Mouse (Mus musculus) spleen, postnatal 0 days (tissue): ENCODE measurements around the gene Efnb1. TPM values are rescaled to one million over a fixed set of nuclear protein-coding genes. Genes with fewer than 3 reads are reported as not detected.

Source experiments
- polyA plus RNA-seq: library from polyadenylated mRNA; unstranded; fragments of >200 nt; fragmentation: Nextera tagmentation; extraction: Ambion mirVana; gene quantifications from 2 replicates; pipeline ENCODE4 v1.2.1, GENCODE M21; 2015

The Efnb1 gene
- 6.6 and 10.5 TPM in 2 replicates for polyA plus RNA-seq

DNA sequence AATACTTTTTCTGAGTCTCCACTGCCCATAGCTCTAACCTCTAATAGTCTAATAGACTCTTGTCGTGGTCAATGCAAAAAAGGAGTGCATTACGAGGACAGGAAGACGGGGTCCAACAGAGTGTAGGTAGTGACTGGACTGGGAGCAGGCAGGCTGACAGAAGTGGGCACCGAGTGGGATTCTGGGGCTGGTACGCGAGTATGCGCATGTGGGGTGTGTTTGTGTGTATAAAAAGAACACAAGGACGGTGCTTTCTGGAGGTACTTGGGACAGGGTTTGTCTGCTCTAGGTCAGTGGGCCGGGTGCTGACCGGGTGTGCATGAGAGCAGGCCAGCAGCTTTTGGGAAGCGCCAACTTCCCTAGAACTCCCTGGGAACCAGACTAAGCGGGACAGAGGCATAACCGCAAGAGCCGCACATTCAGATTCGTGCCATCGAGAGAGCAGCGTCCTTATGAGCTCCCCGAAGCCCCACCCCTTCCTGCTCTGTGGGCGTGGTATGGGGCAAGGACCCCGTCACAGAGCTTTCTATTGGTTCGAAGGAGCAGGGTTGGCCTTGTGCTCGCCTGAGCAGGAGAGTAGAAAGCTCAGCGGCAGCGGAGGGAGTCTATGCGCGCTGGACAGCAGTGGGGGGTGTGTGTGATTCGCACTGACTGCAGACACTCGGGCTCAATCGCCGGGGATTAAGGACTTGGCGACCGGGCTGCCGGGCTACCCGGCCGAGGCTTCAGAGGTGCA, at the start of gene Efnb1:
Gene Efnb1 (plus strand): TSS at position 608 of the 736 bp plus-strand sequence.

Other genes with a start within 250 kb of the Efnb1 start
- 3.8 and 5.1 TPM in 2 replicates for gene Ophn1, start 245.1 kb upstream of the Efnb1 start, polyA plus RNA-seq
- 16.6 and 19.2 TPM in 2 replicates for gene Yipf6, start 199.8 kb upstream of the Efnb1 start, polyA plus RNA-seq
- gene Stard8, start 132.9 kb upstream of the Efnb1 start, polyA plus RNA-seq = 2.9 and 4.1 TPM in 2 replicates